12 mouse cellular contexts compared by ENCODE assay signal in genomic region chr1:174521976-174522770, GRCm38 (mm10). TPM values are rescaled to one million over a fixed set of nuclear protein-coding genes. Genes with fewer than 3 reads are reported as not detected.
DNase-seq lines count a peak whose midpoint lies in the region; ATAC-seq lines count a peak whose summit lies in the region.
"Had no signal": no experiment of that assay in that cellular context is flagged by ENCODE, and none has a peak within 500 bp of the region (broad histone marks: within the 10 kb centered on the region; RNA-seq: fewer than 3 reads in every experiment).

No protein-coding gene starts in this region.

- no peak overlapping the region for H3K4me2 ChIP-seq in midbrain, embryonic 12.5 days (replicated peaks)
- H3K4me2 ChIP-seq in kidney, embryonic 15.5 days: no peak overlapping the region

- no peak overlapping the region for H3K4me3 ChIP-seq in midbrain, embryonic 12.5 days
- H3K4me3 ChIP-seq in kidney, embryonic 15.5 days (replicated peaks): no peak overlapping the region

- H3K27me3 ChIP-seq in midbrain, embryonic 12.5 days: no peaks in the 10 kb centered on the region
- H3K27me3 ChIP-seq in kidney, embryonic 15.5 days: no peaks in the 10 kb centered on the region
- H3K27me3 ChIP-seq: Patski had no signal

- no peaks in the 10 kb centered on the region for H3K9me3 ChIP-seq in midbrain, embryonic 12.5 days
- no peaks in the 10 kb centered on the region for H3K9me3 ChIP-seq in kidney, embryonic 15.5 days (replicated peaks)

- no peaks in the 10 kb centered on the region for H3K36me3 ChIP-seq in midbrain, embryonic 12.5 days
- no peaks in the 10 kb centered on the region for H3K36me3 ChIP-seq in kidney, embryonic 15.5 days

- DNase-seq in frontal cortex, postnatal 25 days (ENCODE audit: low spot score in 2 of 2): no peak
- DNase-seq in ZHBTc4 (ENCODE audit: low read depth, low spot score): peak; percentile 1
- peak; percentile 66 to 70 for DNase-seq in frontal cortex, adult 2 months (ENCODE audit: extremely low spot score in 1 of 2, low spot score in 1 of 2)
- DNase-seq in embryo, embryonic 10.5 days (ENCODE audit: low spot score): no peak
- DNase-seq in c-Kit-positive CD71-positive TER-119-positive erythroid progenitor cells, embryonic 14.5 days (ENCODE audit: low spot score): no peak
- DNase-seq: heart, adult 18-20 months had no signal

- H3K27ac ChIP-seq in midbrain, embryonic 12.5 days (replicated peaks): peak overlapping the region; percentile 60
- H3K27ac ChIP-seq in kidney, embryonic 15.5 days: no peak overlapping the region
- H3K27ac ChIP-seq: stomach, postnatal 0 days had no signal

- no peak overlapping the region for H3K9ac ChIP-seq in midbrain, embryonic 12.5 days (replicated peaks)
- no peak overlapping the region for H3K9ac ChIP-seq in kidney, embryonic 15.5 days

- ATAC-seq in frontal cortex, adult (ENCODE audit: low TSS enrichment): peak; percentile 80
- ATAC-seq in midbrain, embryonic 12.5 days (ENCODE audit: low FRiP score, low read depth): no peak; the same call in 1 of the 2 replicates
- no peak for ATAC-seq in kidney, embryonic 15.5 days (replicated peaks; ENCODE audit: low FRiP score)
- ATAC-seq: Patski had no signal

- 61% methylated on average over 5 of the region's 5 CpGs for WGBS in midbrain, embryonic 12.5 days
- WGBS in kidney, embryonic 15.5 days: 83% methylated on average over 5 of the region's 5 CpGs

- peaks cover 18% of the 10 kb centered on the region for H3K4me1 ChIP-seq in midbrain, embryonic 12.5 days
- H3K4me1 ChIP-seq in kidney, embryonic 15.5 days: no peaks in the 10 kb centered on the region

RNA-seq across cellular contexts. Expression of gene Fmn2, which starts 20.5 kb away (rescaled TPM):
- polyA plus RNA-seq in frontal cortex, adult 2 months (2012; rRNA removed): 29.6 and 32.0 TPM in 2 replicates
- polyA plus RNA-seq in midbrain, embryonic 12.5 days (2016; fragmentation: Nextera tagmentation; extraction: Ambion mirVana): 11.4 TPM in 2 replicates
- 0.59 and 0.95 TPM in 2 replicates for polyA plus RNA-seq in kidney, embryonic 15.5 days (2015; fragmentation: Nextera tagmentation; extraction: Ambion mirVana)
- polyA plus RNA-seq: C2C12, Patski had no signal

Comparison
In these comparisons a context has a peak if more than half of its experiments do, and no peak if none do; other contexts are left out.
1. DNase-seq: peak in ZHBTc4 (single experiment) and frontal cortex, adult 2 months (2 of 2); none in frontal cortex, postnatal 25 days (0 of 2), embryo, embryonic 10.5 days (single experiment) and c-Kit-positive CD71-positive TER-119-positive erythroid progenitor cells, embryonic 14.5 days (single experiment).